Mouse (Mus musculus): ENCODE measurements around the gene Gm42517. TPM values are rescaled to one million over a fixed set of nuclear protein-coding genes. Genes with fewer than 3 reads are reported as not detected.
A peak's percentile ranks its signal among the peaks of the same experiment; 100 is the strongest.

Gene Gm42517
- polyA plus RNA-seq, 1 experiment, result 1.7 TPM

GRCm38 (mm10) chr5:108376059-108376458 lies 8.3 kb upstream of the Gm42517 start:
- 64% methylated on average over 1 of the region's 1 CpGs for WGBS
- Histone ChIP-seq H3K4me1 (ENCODE audit: control insufficient read depth, insufficient read depth, low read length) (no peaks in the 10 kb centered on the region), H3K4me3 (replicated peaks; ENCODE audit: extremely low read depth, low read depth, low read length) (no peak overlapping the region)
- TF ChIP-seq CTCF (IDR thresholded peaks at IDR 0.05; ENCODE audit: insufficient read depth, low read length) (no peak), POLR2A (IDR thresholded peaks at IDR 0.05; ENCODE audit: borderline replicate concordance, extremely low read depth, low read depth, low read length) (no peak)
- no peak for DNase-seq

GRCm38 (mm10) chr5:108374079-108374478 lies 6.4 kb upstream of the Gm42517 start:
- whole genome bisulfite sequencing, result 65% methylated on average over 5 of the region's 5 CpGs
- DNase-seq, result no peak
- Histone ChIP-seq H3K4me3 (replicated peaks; ENCODE audit: extremely low read depth, low read depth, low read length) (no peak overlapping the region), H3K4me1 (ENCODE audit: control insufficient read depth, insufficient read depth, low read length) (no peaks in the 10 kb centered on the region; the same call in 1 of the 2 replicates)
- TF ChIP-seq CTCF (IDR thresholded peaks at IDR 0.05; ENCODE audit: insufficient read depth, low read length) (no peak), POLR2A (IDR thresholded peaks at IDR 0.05; ENCODE audit: borderline replicate concordance, extremely low read depth, low read depth, low read length) (no peak)

- WGBS, result 6% methylated on average over 6 of the region's 6 CpGs
- no peak overlapping the region for H3K4me3 ChIP-seq (replicated peaks; ENCODE audit: extremely low read depth, low read depth, low read length)
- peaks cover 5% of the 10 kb centered on the region; the same call in 1 of the 2 replicates for H3K4me1 ChIP-seq (ENCODE audit: control insufficient read depth, insufficient read depth, low read length)
- TF ChIP-seq POLR2A (IDR thresholded peaks at IDR 0.05; ENCODE audit: borderline replicate concordance, extremely low read depth, low read depth, low read length) (no peak), CTCF (IDR thresholded peaks at IDR 0.05; ENCODE audit: insufficient read depth, low read length) (no peak)
- DNase-seq, result no peak
Observed at GRCm38 (mm10) chr5:108369964-108370363, 2.2 kb upstream of the Gm42517 start.

GRCm38 (mm10) chr5:108368851-108369621 lies 1.3 kb upstream of the Gm42517 start:
- peak overlapping the region; percentile 39 for H3K4me3 ChIP-seq (replicated peaks; ENCODE audit: extremely low read depth, low read depth, low read length)
- WGBS, result under 1% methylated on average over 49 of the region's 49 CpGs
- peak; percentile 14 for DNase-seq
- peaks cover 5% of the 10 kb centered on the region; the same call in 1 of the 2 replicates for H3K4me1 ChIP-seq (ENCODE audit: control insufficient read depth, insufficient read depth, low read length)
- TF ChIP-seq CTCF (IDR thresholded peaks at IDR 0.05; ENCODE audit: insufficient read depth, low read length) (no peak), POLR2A (IDR thresholded peaks at IDR 0.05; ENCODE audit: borderline replicate concordance, extremely low read depth, low read depth, low read length) (no peak)

DNA sequence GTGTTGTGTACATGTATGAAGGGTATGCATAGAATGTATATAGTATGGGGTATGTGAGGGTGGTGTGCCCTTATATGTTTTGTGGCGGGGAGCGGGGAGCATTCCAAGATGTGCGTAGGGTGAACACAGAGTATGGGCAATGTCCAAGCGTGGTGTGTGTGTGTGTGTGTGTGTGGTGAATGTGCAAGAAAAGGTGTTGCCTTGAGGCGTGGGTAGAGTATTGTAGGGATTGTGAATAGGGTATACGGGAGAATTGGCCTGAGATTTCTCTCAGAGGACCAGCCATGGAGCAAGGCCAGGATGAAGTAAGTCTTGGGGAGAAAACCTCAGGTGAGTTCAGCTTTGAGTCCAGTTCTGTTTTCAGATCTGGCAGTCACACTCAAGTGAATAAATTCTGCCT lies 724 bp upstream of the Gm42517 start:
- peaks cover 5% of the 10 kb centered on the region; the same call in 1 of the 2 replicates for H3K4me1 ChIP-seq (ENCODE audit: control insufficient read depth, insufficient read depth, low read length)
- DNase-seq, result no peak
- H3K4me3 ChIP-seq (replicated peaks; ENCODE audit: extremely low read depth, low read depth, low read length), result no peak overlapping the region
- TF ChIP-seq POLR2A (IDR thresholded peaks at IDR 0.05; ENCODE audit: borderline replicate concordance, extremely low read depth, low read depth, low read length), result no peak
- WGBS, result 10% methylated on average over 6 of the region's 6 CpGs

DNA sequence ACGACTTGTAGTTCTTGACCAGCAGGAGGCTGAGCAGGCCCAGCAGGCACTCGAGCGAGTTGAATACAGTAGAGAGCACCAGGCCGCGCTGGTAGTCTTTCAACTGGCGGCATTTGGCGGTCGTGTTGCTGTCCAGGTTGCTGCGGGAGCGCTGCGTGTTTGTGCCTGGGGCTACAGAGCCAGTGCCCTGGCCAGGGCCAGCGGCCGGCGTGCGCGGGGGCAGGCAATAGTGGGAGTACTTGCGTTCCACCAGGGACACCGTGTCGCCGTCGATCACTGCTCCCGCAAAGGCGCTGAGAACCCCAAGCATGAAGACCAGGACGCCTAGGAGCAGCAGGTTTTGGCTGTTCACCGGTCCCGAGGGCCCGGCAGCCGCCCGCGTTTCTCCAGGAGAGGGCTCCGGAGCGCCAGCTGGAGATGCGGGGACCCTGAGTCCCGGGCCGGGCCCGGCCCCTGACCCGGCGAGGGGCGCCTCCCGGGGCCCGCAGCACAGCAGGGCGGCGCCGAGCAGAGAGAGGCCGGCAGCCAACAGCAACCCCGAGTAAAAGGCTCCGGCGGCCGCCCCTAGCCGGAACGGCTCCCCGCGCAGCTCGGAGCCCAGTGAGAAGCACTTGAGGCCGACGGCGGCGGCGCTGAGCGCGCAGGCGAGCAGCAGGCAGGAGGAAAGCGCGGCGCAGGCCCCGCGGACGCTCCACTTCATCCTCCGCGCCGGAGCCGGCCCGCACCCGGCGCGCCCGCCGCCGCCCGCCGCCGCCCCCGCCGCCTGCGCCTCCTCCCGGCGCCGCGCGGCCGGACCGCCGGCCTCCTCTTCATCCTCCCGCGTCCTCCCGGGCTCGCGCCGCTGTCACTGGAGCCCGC lies 509 bp downstream of the Gm42517 start:
- DNase-seq, result peak; percentile 24
- H3K4me3 ChIP-seq (replicated peaks; ENCODE audit: extremely low read depth, low read depth, low read length), result peak overlapping the region; percentile 48
- TF ChIP-seq POLR2A (IDR thresholded peaks at IDR 0.05; ENCODE audit: borderline replicate concordance, extremely low read depth, low read depth, low read length) (no peak), CTCF (IDR thresholded peaks at IDR 0.05; ENCODE audit: insufficient read depth, low read length) (no peak)
- under 1% methylated on average over 83 of the region's 100 CpGs for WGBS
- H3K4me1 ChIP-seq (ENCODE audit: control insufficient read depth, insufficient read depth, low read length), result peaks cover 5% of the 10 kb centered on the region; the same call in 1 of the 2 replicates

GRCm38 (mm10) chr5:108366328-108366983 lies 1.3 kb downstream of the Gm42517 start:
- DNase-seq, result no peak
- peaks cover 5% of the 10 kb centered on the region; the same call in 1 of the 2 replicates for H3K4me1 ChIP-seq (ENCODE audit: control insufficient read depth, insufficient read depth, low read length)
- WGBS, result 3% methylated on average over 60 of the region's 60 CpGs
- peak overlapping the region; percentile 1 for H3K4me3 ChIP-seq (replicated peaks; ENCODE audit: extremely low read depth, low read depth, low read length)
- TF ChIP-seq CTCF (IDR thresholded peaks at IDR 0.05; ENCODE audit: insufficient read depth, low read length) (no peak), POLR2A (IDR thresholded peaks at IDR 0.05; ENCODE audit: borderline replicate concordance, extremely low read depth, low read depth, low read length) (no peak)

DNA sequence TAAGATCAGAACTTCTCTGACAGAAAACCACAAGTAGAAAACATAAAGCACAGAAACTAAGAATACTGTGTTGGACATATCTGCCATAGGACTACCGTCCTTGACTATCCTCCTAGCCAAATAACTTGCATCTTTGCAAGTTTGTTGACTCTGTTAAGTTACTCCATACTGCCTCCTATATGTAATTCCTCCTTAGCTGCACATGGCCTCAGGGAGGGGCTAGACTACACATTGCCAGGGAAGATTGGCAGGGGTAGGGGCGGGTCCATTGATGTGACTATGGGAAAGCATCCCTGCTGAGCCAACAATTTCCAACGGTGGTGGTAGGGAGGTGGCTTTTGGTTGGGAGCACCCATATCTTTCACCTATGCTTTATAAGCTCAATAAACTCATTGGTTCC lies 5.4 kb downstream of the Gm42517 start:
- TF ChIP-seq CTCF (IDR thresholded peaks at IDR 0.05; ENCODE audit: insufficient read depth, low read length) (no peak), POLR2A (IDR thresholded peaks at IDR 0.05; ENCODE audit: borderline replicate concordance, extremely low read depth, low read depth, low read length) (no peak)
- DNase-seq, result no peak
- H3K4me3 ChIP-seq (replicated peaks; ENCODE audit: extremely low read depth, low read depth, low read length), result no peak overlapping the region
- 32% methylated on average over 3 of the region's 3 CpGs for WGBS
- H3K4me1 ChIP-seq (ENCODE audit: control insufficient read depth, insufficient read depth, low read length), result peaks cover 5% of the 10 kb centered on the region; the same call in 1 of the 2 replicates

- Histone ChIP-seq H3K4me1 (ENCODE audit: control insufficient read depth, insufficient read depth, low read length) (no peaks in the 10 kb centered on the region), H3K4me3 (replicated peaks; ENCODE audit: extremely low read depth, low read depth, low read length) (no peak overlapping the region)
- TF ChIP-seq POLR2A (IDR thresholded peaks at IDR 0.05; ENCODE audit: borderline replicate concordance, extremely low read depth, low read depth, low read length) (no peak), CTCF (IDR thresholded peaks at IDR 0.05; ENCODE audit: insufficient read depth, low read length) (no peak)
- 41% methylated on average over 4 of the region's 4 CpGs for WGBS
- no peak for DNase-seq
Observed at GRCm38 (mm10) chr5:108360211-108360610, 7.5 kb downstream of the Gm42517 start.
